Mouse (Mus musculus) embryonic fibroblast, embryonic 13.5 days (primary cell): ENCODE data around the gene Rab3b.

Experiments used
- CTCF ChIP-seq: IDR thresholded peaks from 2 replicates; pipeline ENCODE4 v1.5.1; 2011; ENCODE audit warnings: mild to moderate bottlenecking, control low read depth, low read length, moderate library complexity, borderline replicate concordance; ENCODE audit not compliant: insufficient read depth
- POLR2A ChIP-seq: IDR thresholded peaks from 2 replicates; pipeline ENCODE4 v1.6.1; 2011; ENCODE audit warnings: low read depth, mild to moderate bottlenecking, control low read depth, low read length, moderate library complexity

GRCm38 (mm10) chr4:108976458-108977071 lies 97.7 kb downstream of the Rab3b start:
- no peak for TF ChIP-seq POLR2A
- 0 out of 2 replicates have a peak, but pooled peaks have one; percentile 20 for TF ChIP-seq CTCF
